13 mouse cellular contexts compared by ENCODE assay signal in genomic region chr2:173431841-173432240, GRCm38 (mm10).
"Had no signal": no experiment of that assay in that cellular context is flagged by ENCODE, and none has a peak within 500 bp of the region (broad histone marks: within the 10 kb centered on the region; RNA-seq: fewer than 3 reads in every experiment).

No protein-coding gene starts in this region.

- H3K27ac ChIP-seq: limb, embryonic 12.5 days; liver, embryonic 13.5 days; lung, embryonic 15.5 days; midbrain, embryonic 13.5 days; neural tube, embryonic 15.5 days had no signal

- ATAC-seq: liver, postnatal 0 days; midbrain, embryonic 13.5 days had no signal

- DNase-seq: kidney, adult 11 months; layer of hippocampus, adult 9-11 months; liver; liver, embryonic 13.5 days; liver, postnatal 0 days; right cerebral cortex, adult 18-20 months; right cerebral cortex, postnatal 25 days; thymus, adult 2 months; thymus, postnatal 25 days had no signal

- H3K27me3 ChIP-seq: limb, embryonic 12.5 days; liver, embryonic 13.5 days; lung, embryonic 15.5 days; midbrain, embryonic 13.5 days; neural tube, embryonic 15.5 days had no signal

- H3K4me1 ChIP-seq: liver, embryonic 13.5 days had no signal

- H3K4me2 ChIP-seq: limb, embryonic 12.5 days; liver, embryonic 13.5 days; lung, embryonic 15.5 days; midbrain, embryonic 13.5 days; neural tube, embryonic 15.5 days had no signal

- H3K9me3 ChIP-seq: limb, embryonic 12.5 days; liver, embryonic 13.5 days; lung, embryonic 15.5 days; midbrain, embryonic 13.5 days; neural tube, embryonic 15.5 days had no signal

- H3K9ac ChIP-seq: limb, embryonic 12.5 days; liver, embryonic 13.5 days; liver, postnatal 0 days; lung, embryonic 15.5 days; midbrain, embryonic 13.5 days; neural tube, embryonic 15.5 days had no signal

- H3K4me3 ChIP-seq: limb, embryonic 12.5 days; liver, embryonic 13.5 days; lung, embryonic 15.5 days; midbrain, embryonic 13.5 days; neural tube, embryonic 15.5 days had no signal

- H3K36me3 ChIP-seq: limb, embryonic 12.5 days; liver, embryonic 13.5 days; lung, embryonic 15.5 days; midbrain, embryonic 13.5 days; neural tube, embryonic 15.5 days had no signal
